Mouse (Mus musculus): ENCODE data around the gene Camk2n1.

Gene Camk2n1

DNA sequence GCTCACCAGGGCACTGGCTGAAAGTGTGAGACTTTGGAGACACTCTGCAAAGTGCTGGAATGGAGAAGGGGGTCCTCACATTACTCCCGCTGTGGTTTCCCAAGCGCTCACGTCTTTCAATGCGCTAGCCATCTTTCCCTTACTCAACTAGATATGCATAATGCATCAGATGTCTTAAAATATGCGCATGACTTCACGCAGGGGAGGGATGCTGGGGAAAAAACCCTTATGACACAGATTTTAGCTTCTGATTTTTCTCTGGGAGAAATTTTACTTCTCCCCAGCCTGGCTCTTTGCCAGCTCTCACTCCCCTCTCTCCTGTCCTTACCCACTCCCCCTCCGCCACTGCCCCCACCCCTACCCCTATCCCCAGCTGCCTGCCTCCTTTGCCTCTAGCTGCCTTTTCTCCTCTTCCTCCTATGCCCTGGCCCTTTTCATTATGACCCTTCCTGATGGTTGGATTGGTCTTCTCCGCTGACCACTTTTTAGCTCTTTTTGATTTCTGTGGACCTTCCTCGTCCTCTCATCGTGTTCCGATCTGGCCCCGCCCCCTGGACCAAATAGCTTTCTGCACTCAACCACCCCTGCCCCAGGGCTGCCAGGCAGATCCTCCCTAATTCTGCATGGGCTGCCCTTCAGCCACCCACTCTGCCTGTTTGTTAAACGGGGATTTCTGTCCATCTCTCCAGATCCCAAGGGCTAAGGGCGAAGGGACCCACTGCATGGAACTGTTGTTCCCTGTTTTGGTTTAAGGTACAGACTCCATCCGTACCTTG is 6.1 kb upstream of the Camk2n1 start:
- DNase-seq = no peak

DNA sequence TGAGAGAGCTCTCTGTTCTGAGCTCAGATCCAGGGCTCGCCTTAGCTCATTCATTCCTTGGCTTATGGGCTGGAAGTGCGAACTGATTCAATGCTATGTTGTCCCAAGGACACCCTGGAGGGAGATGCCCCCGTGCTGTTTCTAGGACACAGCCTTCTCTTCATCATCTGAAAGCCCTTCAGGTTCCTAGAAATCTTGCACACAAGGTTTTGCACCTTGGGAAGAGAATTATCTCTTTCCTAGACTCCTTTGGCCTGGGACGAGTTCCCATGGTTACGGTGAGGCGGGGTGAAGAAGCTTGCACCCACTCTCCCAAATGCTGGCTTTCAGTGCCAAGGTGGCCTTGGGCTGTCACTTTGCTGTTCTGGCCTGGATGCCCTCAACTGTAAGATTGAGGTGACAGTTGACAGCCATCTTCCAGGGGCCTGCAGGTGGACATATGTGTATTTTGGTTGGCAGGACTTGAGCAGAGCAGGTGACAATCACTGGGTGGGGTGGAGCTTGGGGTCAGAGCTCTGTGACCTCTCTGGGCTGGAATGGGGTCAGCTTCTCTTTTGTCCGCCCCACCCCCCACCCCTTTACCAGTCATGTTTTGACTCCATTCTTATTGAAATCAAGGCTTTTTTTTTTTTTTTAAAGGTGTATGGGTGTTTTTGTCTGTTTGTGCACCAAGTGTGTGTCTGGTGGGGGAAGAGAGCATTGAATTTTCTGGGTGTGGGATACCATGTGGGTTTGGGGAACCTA is 5.1 kb upstream of the Camk2n1 start:
- DNase-seq = no peak

DNA sequence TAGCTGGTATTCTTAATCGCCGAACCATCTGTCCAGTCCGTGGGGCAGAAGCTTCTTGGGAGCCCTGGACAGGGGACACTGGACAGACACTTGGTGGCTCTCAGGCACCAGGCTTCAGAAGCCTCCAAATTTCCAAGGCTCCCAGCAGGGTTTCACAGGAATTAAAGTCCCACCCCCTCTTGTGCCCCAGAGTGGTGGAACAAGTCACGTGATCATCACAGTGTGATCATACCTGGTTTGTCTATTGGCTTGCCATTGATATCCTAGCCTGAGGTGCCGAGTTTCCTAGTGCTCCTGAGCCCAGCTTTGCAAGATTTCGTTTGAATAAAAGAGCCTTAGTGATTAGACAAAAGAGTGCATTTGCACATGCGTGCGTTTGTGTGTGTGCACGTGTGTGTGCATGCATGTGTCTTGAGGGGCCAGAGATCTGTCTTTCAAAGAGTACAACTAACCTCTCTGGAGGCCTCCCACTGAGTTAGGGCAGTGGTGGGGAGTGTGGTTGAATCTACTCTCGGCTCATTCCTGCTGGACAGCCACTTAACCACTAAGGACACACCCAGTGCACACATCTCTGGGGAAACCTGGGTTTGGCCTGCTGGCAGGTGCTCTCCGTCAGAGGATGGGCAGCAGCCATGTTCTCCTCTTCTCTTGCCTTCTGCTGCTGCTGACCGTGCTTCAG is 4.3 kb upstream of the Camk2n1 start:
- DNase-seq = no peak

DNA sequence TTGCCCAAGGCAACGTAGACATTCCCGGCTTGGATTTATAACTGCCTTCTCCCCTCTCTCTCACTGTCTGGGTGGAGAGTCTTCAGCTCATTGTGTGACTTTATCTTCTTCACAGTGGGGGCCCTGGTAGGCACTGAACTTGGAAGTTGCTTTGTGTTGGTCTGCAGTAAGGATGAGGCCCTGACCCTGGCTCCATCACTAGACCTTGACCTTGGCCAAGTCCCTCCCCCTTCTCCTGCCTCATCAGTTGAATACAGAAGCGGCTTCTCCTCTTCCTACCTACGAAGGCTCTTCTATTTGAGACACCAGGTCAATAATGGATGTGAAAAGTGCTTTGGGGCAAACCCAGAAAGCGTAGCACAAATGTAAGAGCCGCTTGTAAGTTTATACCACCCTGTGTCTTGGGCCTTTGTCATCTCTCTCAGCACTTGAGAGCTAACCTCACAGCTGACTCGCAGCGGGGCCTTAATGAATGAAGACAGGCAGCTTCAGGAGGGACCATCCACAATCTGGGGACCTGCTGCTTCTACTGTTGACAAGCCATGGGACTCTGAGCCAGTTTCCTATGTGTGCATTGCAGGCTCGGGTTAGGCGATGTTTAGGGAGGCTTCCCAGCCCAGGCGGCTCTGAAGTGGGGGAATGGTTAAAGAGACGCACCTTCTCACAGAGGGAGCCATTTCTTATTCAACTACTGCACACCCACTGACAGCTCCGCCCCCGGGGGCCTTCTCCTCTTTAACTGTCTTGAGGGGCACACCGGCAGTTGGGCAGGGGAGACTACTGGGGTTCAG is 1.6 kb upstream of the Camk2n1 start:
- DNase-seq = no peak

DNA sequence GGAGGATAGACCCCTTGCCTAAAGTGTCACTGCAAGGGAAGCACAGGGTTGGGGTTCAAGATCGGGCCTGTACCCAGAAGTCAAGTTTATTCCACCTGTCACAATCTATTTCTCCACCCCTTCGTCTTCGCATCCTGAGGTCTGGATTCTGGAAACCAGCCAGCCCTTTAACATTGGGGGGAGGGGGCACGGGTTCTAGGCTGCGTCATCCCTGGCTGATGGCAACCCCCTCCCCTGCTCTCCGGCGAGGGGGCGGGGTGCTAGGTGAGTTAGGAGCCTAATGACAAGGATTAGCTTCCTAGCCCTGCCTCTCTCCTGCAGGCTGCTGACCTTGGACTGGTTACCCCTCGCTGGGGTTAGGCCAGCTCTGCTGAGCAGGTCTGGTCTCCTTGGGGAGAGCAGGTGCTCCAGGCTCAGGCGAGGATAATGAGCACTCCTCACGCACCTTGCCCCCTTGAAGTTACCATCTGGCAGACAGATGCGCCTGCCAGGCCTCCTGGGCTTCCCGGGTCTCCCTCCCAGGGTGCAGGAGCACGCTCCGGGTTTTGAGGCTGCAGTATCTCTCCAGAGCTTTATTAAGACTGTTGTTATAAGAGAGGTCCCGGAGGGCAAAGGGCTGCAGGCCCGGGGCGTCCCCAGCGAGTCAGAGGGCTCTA is 889 bp upstream of the Camk2n1 start:
- DNase-seq = no peak

DNA sequence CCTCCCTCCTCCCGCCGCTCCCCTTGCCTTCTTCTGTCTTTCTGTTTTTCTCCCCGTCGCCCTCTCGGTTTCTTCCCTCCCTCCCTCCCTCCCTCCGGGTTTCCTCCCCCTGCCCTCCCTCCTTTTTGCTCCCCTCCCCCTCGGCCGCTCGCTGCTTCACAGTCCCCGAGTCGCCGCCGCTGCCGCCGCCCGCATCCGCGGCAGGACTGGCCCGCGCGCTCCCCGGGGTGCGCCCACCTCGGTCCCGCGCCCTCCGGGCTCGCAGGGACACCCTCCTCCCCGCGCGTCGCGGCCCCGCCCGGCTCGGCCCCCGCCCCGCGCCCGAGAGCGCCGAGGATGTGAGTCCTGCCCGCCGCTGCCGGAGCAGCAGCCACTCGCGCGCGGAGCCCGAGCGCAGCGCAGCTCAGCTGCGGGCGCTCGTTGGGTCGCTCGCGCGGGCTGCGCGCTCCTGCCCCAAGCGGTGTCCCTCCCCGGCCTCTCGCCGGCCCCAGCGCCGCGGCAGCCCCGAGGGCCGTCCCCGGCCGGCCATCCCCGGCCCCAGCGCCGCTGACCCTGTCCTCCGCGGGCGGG is 542 bp downstream of the Camk2n1 start:
- peak; percentile 63 to 72 for DNase-seq

DNA sequence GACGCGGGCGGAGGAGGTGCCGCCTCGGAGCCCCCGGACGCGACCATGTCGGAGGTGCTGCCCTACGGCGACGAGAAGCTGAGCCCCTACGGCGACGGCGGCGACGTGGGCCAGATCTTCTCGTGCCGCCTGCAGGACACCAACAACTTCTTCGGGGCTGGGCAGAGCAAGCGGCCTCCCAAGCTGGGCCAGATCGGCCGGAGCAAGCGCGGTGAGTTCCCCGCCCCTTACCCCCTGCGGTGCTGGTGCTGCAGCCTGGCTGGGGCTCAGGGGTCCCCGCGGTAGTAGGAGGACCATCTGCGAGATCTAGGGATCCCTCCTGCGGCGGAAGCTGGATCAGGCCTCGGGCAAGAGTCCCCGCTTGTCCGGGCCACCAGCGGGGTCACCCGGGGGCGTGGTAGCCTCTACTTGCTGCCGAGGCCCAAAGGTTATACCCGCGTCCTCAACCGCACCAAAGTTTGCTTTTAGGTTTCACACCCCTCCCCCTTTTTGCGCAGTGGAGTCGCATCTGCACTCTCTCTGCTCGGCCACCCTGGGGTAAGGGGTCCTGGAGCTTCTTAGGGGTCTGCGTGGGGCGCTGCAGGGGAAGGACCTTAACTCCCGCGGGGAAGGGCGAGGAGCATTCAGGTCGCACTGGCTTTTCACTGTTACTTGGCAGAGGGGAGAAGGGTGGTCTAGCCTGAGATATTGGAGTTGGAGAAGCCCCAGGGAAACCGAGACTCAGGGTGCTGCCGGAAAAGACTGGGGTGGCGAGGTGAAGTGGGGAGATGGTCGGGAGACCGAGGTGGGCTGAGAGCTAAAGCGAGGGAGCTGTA is 1.2 kb downstream of the Camk2n1 start:
- DNase-seq = peak in 1 of 2 experiments; percentile 34

DNA sequence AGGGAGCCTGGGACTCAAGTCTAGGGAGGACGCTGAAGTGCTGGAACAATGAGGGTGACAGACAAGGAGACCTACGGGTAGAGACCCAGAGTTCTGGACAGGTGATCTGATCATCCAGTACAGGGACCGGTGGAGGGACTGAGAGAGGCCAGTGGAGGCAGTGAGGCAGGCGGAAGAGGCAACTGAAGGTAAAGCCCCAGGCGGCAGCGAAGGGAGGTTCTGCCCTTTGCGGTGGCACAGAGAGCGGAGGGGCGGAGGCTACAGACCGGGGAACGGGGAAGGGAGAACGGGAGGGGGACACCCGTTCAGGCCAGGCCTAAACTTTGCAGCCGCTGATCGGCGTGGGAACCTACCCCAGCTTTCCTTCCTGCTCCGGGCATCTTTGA is 1.8 kb downstream of the Camk2n1 start:
- DNase-seq = peak; percentile 47 to 61

DNA sequence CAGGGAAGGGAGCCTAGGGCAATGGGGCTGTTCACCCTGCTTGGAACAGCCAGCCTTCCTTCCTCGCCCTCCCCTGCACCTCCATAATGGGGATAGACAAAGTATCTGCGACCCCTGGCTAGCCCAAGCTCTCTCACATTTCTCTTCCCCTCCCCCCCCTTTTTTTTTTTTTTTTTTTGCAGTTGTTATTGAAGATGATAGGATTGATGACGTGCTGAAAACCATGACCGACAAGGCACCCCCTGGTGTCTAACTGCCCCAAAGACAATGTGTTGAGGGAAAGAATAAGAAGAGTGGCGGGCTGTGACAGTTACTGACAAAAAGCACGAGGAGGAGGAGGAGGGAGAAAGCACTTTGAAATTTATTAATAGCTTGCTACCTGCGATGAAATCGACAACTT is 2.4 kb downstream of the Camk2n1 start:
- no peak for DNase-seq

DNA sequence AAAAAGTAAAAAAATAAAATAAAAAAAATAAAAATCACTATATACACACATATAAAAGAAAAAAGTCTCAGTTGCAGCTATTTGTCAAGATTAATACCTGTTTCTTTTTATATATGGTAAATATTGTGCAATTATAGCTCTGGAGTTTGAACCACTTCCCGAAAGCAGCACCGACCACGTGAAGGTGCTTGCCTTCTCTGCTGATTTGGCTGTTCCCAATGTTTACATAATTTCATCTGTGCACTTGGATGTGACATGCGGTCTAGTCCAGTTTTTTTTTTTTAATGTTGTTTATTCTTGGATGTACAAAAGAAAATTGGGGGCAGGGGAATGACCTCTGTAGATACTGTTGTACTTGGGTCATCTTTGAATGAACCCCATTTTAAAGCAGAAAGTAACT is 3.0 kb downstream of the Camk2n1 start:
- DNase-seq = peak in 1 of 2 experiments; percentile 44

DNA sequence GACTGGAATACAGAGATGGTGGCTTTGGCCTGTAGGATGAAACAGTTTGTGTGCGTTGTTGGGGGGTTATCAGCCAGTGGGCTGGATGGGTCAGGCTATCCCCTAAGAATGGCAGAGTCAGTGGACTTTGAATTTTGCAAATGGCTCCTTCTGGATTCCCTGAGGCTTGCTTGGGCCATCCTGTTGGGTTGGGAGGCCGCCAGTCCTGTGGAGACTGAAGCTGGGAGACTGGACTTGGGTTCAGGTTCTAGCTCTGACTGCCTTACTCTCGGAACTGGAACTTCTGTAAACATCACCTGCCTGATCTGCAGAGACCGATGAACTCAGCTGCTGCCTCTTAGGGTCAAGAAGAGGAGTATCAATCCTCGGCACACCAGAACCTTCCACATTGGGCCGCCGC is 4.1 kb downstream of the Camk2n1 start:
- DNase-seq = no peak

DNA sequence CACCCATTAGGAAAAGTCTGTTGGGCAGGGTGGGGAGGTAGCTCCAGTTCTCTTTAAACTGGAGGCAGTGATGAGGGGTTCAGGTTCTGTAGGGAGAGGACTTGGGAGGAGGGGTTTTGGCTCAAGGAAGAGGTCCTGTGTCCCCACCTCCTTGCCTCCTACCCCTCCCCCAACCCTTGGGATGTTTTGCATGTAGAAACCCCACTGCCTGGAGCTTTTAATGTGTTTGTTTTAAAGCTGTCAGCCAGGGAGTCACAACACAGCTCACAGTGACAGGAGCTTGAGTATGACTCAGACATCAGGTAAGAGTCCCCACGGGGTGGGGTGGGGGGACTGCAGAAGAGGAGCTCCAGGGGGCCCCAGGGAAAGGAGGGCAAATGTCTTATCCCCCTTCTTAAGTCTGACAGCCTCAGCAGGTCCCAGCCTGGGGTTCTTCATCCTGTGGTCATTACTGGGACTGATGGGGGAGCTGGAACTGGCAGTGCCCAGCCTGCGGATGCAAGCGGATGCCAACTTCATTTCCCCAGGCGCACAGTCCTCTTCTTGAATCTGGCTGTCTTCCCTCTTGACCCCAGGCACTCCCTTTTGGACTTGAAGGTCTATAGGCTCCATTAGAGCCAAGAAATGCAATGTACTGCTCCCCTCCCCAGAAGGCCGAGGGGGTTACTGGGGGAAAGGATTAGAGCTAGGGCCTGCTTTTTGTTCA is 4.8 kb downstream of the Camk2n1 start:
- no peak for DNase-seq

DNA sequence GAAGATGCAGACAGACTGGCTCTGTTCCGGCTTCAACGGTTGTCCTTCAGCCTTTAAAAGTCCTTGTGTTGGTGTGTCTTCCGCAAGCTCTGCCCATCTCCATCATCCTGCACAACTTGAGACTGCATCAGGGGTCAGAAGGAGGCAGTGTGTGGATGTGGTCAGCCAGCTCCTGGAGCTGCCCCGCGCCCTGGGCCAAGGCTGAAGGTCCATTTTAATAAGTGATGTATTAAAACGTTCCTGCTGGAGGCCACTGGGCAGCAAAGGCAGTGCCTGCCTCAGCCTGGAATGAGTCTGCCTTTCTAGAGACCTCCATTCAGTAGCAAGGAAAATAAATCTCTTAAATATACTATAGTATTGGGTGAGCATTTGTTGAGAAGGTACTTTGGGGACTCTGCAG is 5.7 kb downstream of the Camk2n1 start:
- no peak for DNase-seq

DNA sequence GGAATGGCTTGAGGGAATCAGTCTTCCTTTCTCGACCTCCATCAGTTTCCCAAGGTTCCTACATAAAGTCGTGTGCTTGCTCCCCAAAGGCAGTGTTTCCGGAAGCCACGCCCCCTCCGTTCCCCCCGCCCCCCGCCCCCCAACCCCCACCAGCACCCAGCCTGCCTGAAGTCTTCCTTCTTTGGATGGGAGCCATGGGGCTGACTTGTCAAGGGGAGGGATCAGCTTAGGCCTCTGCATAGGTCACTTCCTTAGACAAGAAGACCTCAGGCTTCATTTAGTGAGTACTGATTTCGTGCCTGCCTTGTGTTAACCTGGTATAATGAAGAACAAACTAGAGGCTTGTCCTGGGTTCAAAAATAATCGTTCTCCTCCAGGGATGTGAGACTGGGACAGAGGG is 6.8 kb downstream of the Camk2n1 start:
- DNase-seq = no peak

DNA sequence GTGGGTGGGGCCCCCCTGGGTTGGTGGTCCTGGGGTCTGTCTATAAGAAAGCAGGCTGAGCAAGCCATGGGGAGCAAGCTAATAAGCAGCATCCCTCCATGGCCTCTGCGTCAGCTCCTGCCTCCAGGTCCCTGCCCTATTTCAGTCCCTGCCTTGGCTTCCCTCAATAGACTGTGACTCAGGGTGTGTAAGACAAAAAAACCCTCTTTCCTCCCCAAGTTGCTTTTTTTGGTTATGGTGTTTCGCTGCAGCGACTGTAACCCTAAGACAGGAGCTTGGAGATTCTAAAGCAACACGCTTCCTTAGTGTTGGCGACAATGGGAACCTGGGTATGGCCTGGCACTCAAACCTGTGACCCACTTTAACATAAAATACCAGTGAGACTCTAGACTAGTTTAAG is 7.4 kb downstream of the Camk2n1 start:
- no peak for DNase-seq

DNA sequence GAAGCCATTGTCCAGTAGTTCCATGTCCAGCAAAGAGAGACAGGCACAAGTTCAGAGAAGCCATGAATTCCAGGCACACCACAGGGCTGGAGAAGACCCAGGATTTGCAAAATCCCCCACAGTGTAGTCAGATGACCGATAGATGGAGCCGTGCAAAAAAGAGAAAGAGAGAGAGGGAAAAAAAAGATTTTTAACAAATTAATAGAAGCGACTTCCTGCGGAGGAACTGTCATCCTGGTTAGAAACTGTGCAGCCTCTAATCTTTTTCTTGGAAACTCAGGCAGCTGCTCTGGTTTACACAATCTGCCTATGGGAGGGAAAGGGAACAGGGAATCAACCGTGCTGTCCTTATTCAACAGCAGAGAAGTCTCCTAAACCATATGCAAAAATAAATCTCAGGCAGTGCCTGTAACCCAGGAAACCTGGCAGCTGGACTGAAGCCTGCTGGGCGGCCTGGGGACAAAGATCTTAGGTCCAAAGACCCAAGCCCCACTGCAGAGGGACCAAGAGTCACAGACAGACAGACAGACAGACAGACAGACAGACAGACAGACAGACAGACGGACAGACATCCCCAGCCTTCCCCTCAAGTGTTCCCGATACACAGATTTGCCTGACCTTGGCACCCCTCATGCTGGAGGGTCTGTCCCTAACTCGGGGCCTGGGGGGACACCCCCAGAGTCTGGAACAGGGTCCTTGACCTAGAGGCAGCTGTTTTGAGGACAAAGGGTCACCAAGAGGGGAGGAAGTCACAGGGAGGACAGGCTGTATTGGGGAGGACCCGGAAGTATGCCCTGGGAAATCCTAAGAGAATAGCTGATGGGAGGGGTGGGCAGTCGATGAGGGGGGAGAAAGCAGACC is 9.1 kb downstream of the Camk2n1 start:
- no peak for DNase-seq

DNA sequence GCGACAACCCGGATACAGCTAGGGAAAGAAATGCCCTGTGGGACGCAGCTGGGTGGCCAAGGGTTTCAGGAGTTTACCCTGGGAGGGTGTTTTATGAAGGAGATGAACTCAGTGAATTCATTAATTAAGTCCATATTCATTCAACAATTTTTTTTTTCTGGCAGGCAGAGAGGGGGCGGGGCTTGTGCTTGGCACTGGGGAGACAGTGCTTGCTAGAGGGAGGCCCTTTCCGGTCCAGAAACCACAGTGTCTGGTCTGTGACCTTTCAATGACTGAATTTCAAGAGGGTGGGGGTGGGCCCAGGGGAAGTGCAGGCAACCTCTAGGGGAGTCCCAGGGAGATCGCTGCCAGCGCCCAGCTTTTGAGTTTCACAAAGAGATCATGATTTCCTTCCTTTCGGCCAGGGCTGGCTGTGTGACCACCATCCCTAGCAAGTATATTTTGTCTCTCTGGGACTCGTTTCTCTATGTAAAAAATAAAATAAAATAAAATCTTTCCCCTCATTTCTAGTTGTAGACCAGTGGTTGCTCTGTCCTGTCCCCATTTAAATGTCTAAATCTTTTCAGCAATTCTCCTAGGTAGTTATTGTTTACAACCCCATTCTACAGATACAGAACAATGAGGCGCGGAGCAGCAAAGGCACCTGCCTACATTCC is 9.8 kb downstream of the Camk2n1 start:
- peak; percentile 85 to 88 for DNase-seq

DNA sequence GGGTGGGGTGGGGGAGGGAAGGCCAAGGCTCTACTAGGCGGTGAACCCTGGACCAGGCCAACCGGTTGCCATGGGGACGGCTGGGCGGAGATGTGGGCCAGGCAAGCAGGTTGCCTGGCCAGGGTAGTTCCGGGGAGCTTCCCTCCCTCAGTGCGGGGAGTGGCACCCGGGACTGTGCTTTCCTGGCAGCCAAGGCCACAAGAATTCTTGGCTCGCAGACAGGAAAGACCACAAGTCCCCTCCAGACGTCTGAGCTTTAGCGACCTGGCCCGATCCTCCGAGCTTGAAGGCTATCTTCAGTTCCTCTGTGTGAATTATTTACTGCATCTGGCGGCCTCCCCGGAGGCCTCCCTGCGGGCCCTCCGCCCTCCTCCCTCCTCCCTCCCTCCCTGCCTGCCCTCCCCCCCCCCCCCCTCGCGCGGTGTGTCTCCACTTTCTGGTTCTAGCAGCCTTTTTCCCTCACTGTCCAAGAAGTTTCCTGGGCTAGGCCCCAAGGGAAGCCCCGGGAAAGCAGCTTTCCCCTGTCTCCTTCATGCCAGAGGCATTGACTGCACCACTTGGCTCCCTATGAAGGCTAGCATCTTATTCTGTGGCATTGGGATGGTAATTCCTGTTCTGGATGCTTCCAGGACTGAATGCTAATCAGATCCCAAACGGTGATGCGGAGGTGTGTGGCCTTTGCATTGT is 10.7 kb downstream of the Camk2n1 start:
- peak; percentile 67 to 75 for DNase-seq

Data from lung, adult 18-20 months (tissue).